Comparison of ENCODE assay signal across 8 mouse cellular contexts in genomic region chr17:84117756-84118155, GRCm38 (mm10).
DNase-seq lines count a peak whose midpoint lies in the region; ATAC-seq and TF ChIP-seq lines count a peak whose summit lies in the region.

No protein-coding gene starts in this region.

- 63% methylated on average over 1 of the region's 1 CpGs for WGBS in heart, embryonic 15.5 days
- 60% methylated on average over 1 of the region's 1 CpGs for WGBS in heart, embryonic 10.5 days
- 58% methylated on average over 1 of the region's 1 CpGs for WGBS in stomach, embryonic 16.5 days
- WGBS in stomach, postnatal 0 days: 50% methylated on average over 1 of the region's 1 CpGs
- WGBS in liver, embryonic 13.5 days (ENCODE audit: insufficient replicate concordance): 44% methylated on average over 1 of the region's 1 CpGs

- no peaks in the 10 kb centered on the region for H3K9me3 ChIP-seq in heart, embryonic 15.5 days (replicated peaks)
- H3K9me3 ChIP-seq in heart, embryonic 10.5 days: no peaks in the 10 kb centered on the region
- H3K9me3 ChIP-seq in stomach, embryonic 16.5 days (replicated peaks; ENCODE audit: control insufficient read depth, low read length): no peaks in the 10 kb centered on the region
- H3K9me3 ChIP-seq in stomach, postnatal 0 days (ENCODE audit: control insufficient read depth, low read length): no peaks in the 10 kb centered on the region
- H3K9me3 ChIP-seq in liver, embryonic 13.5 days (replicated peaks): no peaks in the 10 kb centered on the region

- H3K9ac ChIP-seq in heart, embryonic 15.5 days: no peak overlapping the region
- no peak overlapping the region for H3K9ac ChIP-seq in stomach, embryonic 16.5 days (ENCODE audit: low read length)
- no peak overlapping the region for H3K9ac ChIP-seq in stomach, postnatal 0 days (ENCODE audit: low read length)
- peak overlapping the region; percentile 61 for H3K9ac ChIP-seq in liver, embryonic 13.5 days

- no peak overlapping the region for H3K4me3 ChIP-seq in heart, embryonic 15.5 days
- no peak overlapping the region for H3K4me3 ChIP-seq in heart, embryonic 10.5 days
- H3K4me3 ChIP-seq in stomach, embryonic 16.5 days (replicated peaks; ENCODE audit: low read length): no peak overlapping the region
- H3K4me3 ChIP-seq in stomach, postnatal 0 days (ENCODE audit: low read depth, low read length): no peak overlapping the region
- H3K4me3 ChIP-seq in liver, embryonic 13.5 days (replicated peaks): no peak overlapping the region

- H3K27ac ChIP-seq in heart, embryonic 15.5 days: peak overlapping the region; percentile 54
- H3K27ac ChIP-seq in heart, embryonic 10.5 days: no peak overlapping the region
- H3K27ac ChIP-seq in stomach, embryonic 16.5 days (ENCODE audit: low read length): peak overlapping the region; percentile 47; the same call in 1 of the 2 replicates
- no peak overlapping the region for H3K27ac ChIP-seq in stomach, postnatal 0 days (replicated peaks)
- peak overlapping the region; percentile 80 for H3K27ac ChIP-seq in liver, embryonic 13.5 days

- no peak for DNase-seq in heart, embryonic 10.5 days (ENCODE audit: low spot score)
- no peak for DNase-seq in stomach, postnatal 0 days (ENCODE audit: low spot score)
- DNase-seq in liver, embryonic 13.5 days: no peak
- peak; percentile 65 to 76 for DNase-seq in thymus, postnatal 36 days
- DNase-seq in spleen, adult 18-20 months: no peak

- H3K27me3 ChIP-seq in heart, embryonic 15.5 days: no peaks in the 10 kb centered on the region
- 0 out of 2 replicates have a peak, but pooled peaks cover 8% of the 10 kb centered on the region for H3K27me3 ChIP-seq in heart, embryonic 10.5 days (ENCODE audit: insufficient read depth, poor library complexity, severe bottlenecking)
- H3K27me3 ChIP-seq in stomach, embryonic 16.5 days (ENCODE audit: control insufficient read depth, insufficient read depth, low read length): no peaks in the 10 kb centered on the region
- no peaks in the 10 kb centered on the region for H3K27me3 ChIP-seq in stomach, postnatal 0 days (ENCODE audit: control insufficient read depth, insufficient read depth, low read length)
- no peaks in the 10 kb centered on the region for H3K27me3 ChIP-seq in liver, embryonic 13.5 days

- H3K36me3 ChIP-seq in heart, embryonic 15.5 days: no peaks in the 10 kb centered on the region
- H3K36me3 ChIP-seq in heart, embryonic 10.5 days: no peaks in the 10 kb centered on the region
- H3K36me3 ChIP-seq in stomach, embryonic 16.5 days (ENCODE audit: control insufficient read depth, insufficient read depth, low read length): no peaks in the 10 kb centered on the region
- no peaks in the 10 kb centered on the region for H3K36me3 ChIP-seq in stomach, postnatal 0 days (ENCODE audit: control insufficient read depth, insufficient read depth, low read length)
- H3K36me3 ChIP-seq in liver, embryonic 13.5 days: no peaks in the 10 kb centered on the region

- no peak for TF ChIP-seq EP300 in stomach, postnatal 0 days (optimal IDR thresholded peaks at IDR 0.05)

- no peak for ATAC-seq in heart, embryonic 15.5 days (replicated peaks; ENCODE audit: insufficient number of reproducible peaks, insufficient read depth, low FRiP score, low read depth)
- ATAC-seq in stomach, embryonic 16.5 days (ENCODE audit: insufficient read depth, low FRiP score): no peak
- no peak for ATAC-seq in stomach, postnatal 0 days (ENCODE audit: low FRiP score, low TSS enrichment)
- peak; percentile 35 for ATAC-seq in liver, embryonic 13.5 days (ENCODE audit: low read depth)
- ATAC-seq in monocyte, adult 5-6 weeks (replicated peaks; ENCODE audit: insufficient number of reproducible peaks, low FRiP score, low TSS enrichment, poor library complexity, severe bottlenecking): no peak

- TF ChIP-seq CTCF in stomach, postnatal 0 days (IDR thresholded peaks at IDR 0.05; ENCODE audit: low read depth): no peak

- H3K4me2 ChIP-seq in heart, embryonic 15.5 days: no peak overlapping the region
- H3K4me2 ChIP-seq in stomach, embryonic 16.5 days (ENCODE audit: low read depth, low read length): no peak overlapping the region
- H3K4me2 ChIP-seq in stomach, postnatal 0 days (replicated peaks; ENCODE audit: low read depth): no peak overlapping the region
- peak overlapping the region; percentile 37 for H3K4me2 ChIP-seq in liver, embryonic 13.5 days

- peaks cover 28% of the 10 kb centered on the region for H3K4me1 ChIP-seq in heart, embryonic 15.5 days (replicated peaks)
- H3K4me1 ChIP-seq in heart, embryonic 10.5 days: peaks cover 41% of the 10 kb centered on the region
- H3K4me1 ChIP-seq in stomach, embryonic 16.5 days (ENCODE audit: control insufficient read depth, insufficient read depth, low read length): peaks cover 18% of the 10 kb centered on the region
- peaks cover 8% of the 10 kb centered on the region for H3K4me1 ChIP-seq in stomach, postnatal 0 days (replicated peaks; ENCODE audit: control insufficient read depth, insufficient read depth)
- peaks cover 84% of the 10 kb centered on the region for H3K4me1 ChIP-seq in liver, embryonic 13.5 days (replicated peaks)

Comparison
In these comparisons a context has a peak if more than half of its experiments do, and no peak if none do; other contexts are left out.
1. H3K27ac ChIP-seq: peak in heart, embryonic 15.5 days (single experiment), stomach, embryonic 16.5 days (single experiment) and liver, embryonic 13.5 days (single experiment); none in heart, embryonic 10.5 days (single experiment) and stomach, postnatal 0 days (single experiment).
2. DNase-seq: peak in thymus, postnatal 36 days (2 of 2); none in heart, embryonic 10.5 days (single experiment), stomach, postnatal 0 days (single experiment), liver, embryonic 13.5 days (single experiment) and spleen, adult 18-20 months (0 of 2).